Mouse (Mus musculus): ENCODE results near the gene Dlgap1. TPM values are rescaled to one million over a fixed set of nuclear protein-coding genes. Genes with fewer than 3 reads are reported as not detected.

Gene Dlgap1
- total and polyA plus RNA-seq, 3 experiments, result 0.39 to 1.6 (median 0.52) TPM

DNA sequence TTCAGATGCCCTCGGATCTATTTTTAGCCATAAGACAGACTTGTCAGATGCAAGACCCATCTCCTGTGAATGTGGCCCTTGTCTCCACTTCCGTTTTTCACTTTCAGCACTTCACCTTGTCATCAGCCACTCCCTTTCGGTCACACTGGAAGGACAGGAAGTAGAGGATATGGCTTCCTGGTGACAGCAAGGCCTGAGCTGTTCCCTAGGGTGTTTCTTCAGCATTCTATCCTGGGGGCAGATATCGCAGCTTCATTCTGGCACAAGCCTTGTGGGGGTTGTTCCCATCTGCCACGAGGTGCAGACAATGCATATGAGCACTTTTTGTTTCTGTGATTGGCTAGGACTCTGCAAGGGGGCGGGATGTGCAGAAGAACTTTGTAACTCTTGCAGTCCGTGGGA, 502.1 kb downstream of the Dlgap1 start:
- Histone ChIP-seq H3K27me3 (ENCODE audit: control insufficient read depth, insufficient read depth, low read length) (no peaks in the 10 kb centered on the region), H3K9ac (ENCODE audit: low read depth, low read length) (no peak overlapping the region), H3K27ac (no peak overlapping the region), H3K4me1 (ENCODE audit: control insufficient read depth, insufficient read depth, low read length) (no peaks in the 10 kb centered on the region), H3K79me2 (replicated peaks; ENCODE audit: control insufficient read depth, insufficient read depth, low read length) (no peaks in the 10 kb centered on the region), H3K4me3 (no peak overlapping the region), H3K36me3 (ENCODE audit: control insufficient read depth, insufficient read depth, low read length) (no peaks in the 10 kb centered on the region)
- 35% methylated on average over 7 of the region's 7 CpGs for WGBS
- TF ChIP-seq POLR2A (IDR thresholded peaks at IDR 0.05; ENCODE audit: insufficient read depth, low read depth, low read length) (no peak), CTCF (IDR thresholded peaks at IDR 0.05) (no peak), EP300 (IDR thresholded peaks at IDR 0.05; ENCODE audit: insufficient read depth, low read depth, low read length) (no peak)
- DNase-seq, result no peak
- intact Hi-C loops (cut with DNase I), result no loop called here

DNA sequence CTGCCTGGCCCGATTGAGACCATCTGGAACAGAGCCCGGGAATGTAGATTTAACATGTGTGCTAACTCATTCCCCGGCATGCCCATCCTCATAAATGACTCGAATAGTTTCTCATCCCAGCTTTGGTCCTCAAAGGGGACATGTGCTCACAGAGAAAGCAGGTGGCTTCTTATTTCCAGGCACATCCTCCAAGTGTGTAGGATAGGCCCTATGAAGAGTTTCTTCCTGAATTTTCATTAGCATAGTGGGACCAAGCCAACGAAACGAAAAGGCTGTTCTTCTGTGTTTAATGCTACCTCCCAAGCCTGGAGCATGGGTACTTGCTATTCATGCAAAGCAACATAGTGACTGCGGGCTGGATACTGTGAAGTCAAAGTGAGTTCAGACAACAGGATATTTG, 503.3 kb downstream of the Dlgap1 start:
- no peak overlapping the region for H3K27ac ChIP-seq
- intact Hi-C loops (cut with DNase I), result no loop called here

GRCm38 (mm10) chr17:70473871-70474270, 505.0 kb downstream of the Dlgap1 start:
- Histone ChIP-seq H3K36me3 (ENCODE audit: control insufficient read depth, insufficient read depth, low read length) (no peaks in the 10 kb centered on the region), H3K4me3 (no peak overlapping the region), H3K79me2 (replicated peaks; ENCODE audit: control insufficient read depth, insufficient read depth, low read length) (no peaks in the 10 kb centered on the region), H3K27me3 (ENCODE audit: control insufficient read depth, insufficient read depth, low read length) (no peaks in the 10 kb centered on the region), H3K9ac (ENCODE audit: low read depth, low read length) (no peak overlapping the region), H3K27ac (no peak overlapping the region), H3K4me1 (ENCODE audit: control insufficient read depth, insufficient read depth, low read length) (no peaks in the 10 kb centered on the region)
- intact Hi-C loops (cut with DNase I), result no loop called here
- 83% methylated on average over 4 of the region's 4 CpGs for WGBS
- DNase-seq, result no peak
- TF ChIP-seq EP300 (IDR thresholded peaks at IDR 0.05; ENCODE audit: insufficient read depth, low read depth, low read length), result no peak
- TF ChIP-seq POLR2A (IDR thresholded peaks at IDR 0.05; ENCODE audit: insufficient read depth, low read depth, low read length), result no peak
- no peak for TF ChIP-seq CTCF (IDR thresholded peaks at IDR 0.05)

More for the DNA sequence above, 503.3 kb downstream of the Dlgap1 start:
- no peak overlapping the region for H3K9ac ChIP-seq (ENCODE audit: low read depth, low read length)
- no peaks in the 10 kb centered on the region for H3K36me3 ChIP-seq (ENCODE audit: control insufficient read depth, insufficient read depth, low read length)
- no peaks in the 10 kb centered on the region for H3K27me3 ChIP-seq (ENCODE audit: control insufficient read depth, insufficient read depth, low read length)
- TF ChIP-seq EP300 (IDR thresholded peaks at IDR 0.05; ENCODE audit: insufficient read depth, low read depth, low read length), result no peak
- no peak for TF ChIP-seq POLR2A (IDR thresholded peaks at IDR 0.05; ENCODE audit: insufficient read depth, low read depth, low read length)
- TF ChIP-seq CTCF (IDR thresholded peaks at IDR 0.05), result no peak
- WGBS, result 75% methylated on average over 7 of the region's 7 CpGs
- no peaks in the 10 kb centered on the region for H3K4me1 ChIP-seq (ENCODE audit: control insufficient read depth, insufficient read depth, low read length)
- DNase-seq, result no peak
- no peak overlapping the region for H3K4me3 ChIP-seq
- H3K79me2 ChIP-seq (replicated peaks; ENCODE audit: control insufficient read depth, insufficient read depth, low read length), result no peaks in the 10 kb centered on the region

- no peaks in the 10 kb centered on the region for H3K27me3 ChIP-seq (ENCODE audit: control insufficient read depth, insufficient read depth, low read length)
- H3K4me3 ChIP-seq, result no peak overlapping the region
- WGBS, result 81% methylated on average over 4 of the region's 4 CpGs
- H3K27ac ChIP-seq, result no peak overlapping the region
- no peak overlapping the region for H3K9ac ChIP-seq (ENCODE audit: low read depth, low read length)
- TF ChIP-seq POLR2A (IDR thresholded peaks at IDR 0.05; ENCODE audit: insufficient read depth, low read depth, low read length) (no peak), EP300 (IDR thresholded peaks at IDR 0.05; ENCODE audit: insufficient read depth, low read depth, low read length) (no peak), CTCF (IDR thresholded peaks at IDR 0.05) (no peak)
- H3K79me2 ChIP-seq (replicated peaks; ENCODE audit: control insufficient read depth, insufficient read depth, low read length), result no peaks in the 10 kb centered on the region
- no peaks in the 10 kb centered on the region for H3K4me1 ChIP-seq (ENCODE audit: control insufficient read depth, insufficient read depth, low read length)
- no peak for DNase-seq
- intact Hi-C loops (cut with DNase I), result no loop called here
- no peaks in the 10 kb centered on the region for H3K36me3 ChIP-seq (ENCODE audit: control insufficient read depth, insufficient read depth, low read length)
Measured at GRCm38 (mm10) chr17:70483716-70484115, 514.8 kb downstream of the Dlgap1 start.

- Histone ChIP-seq H3K27ac (no peak overlapping the region), H3K4me3 (no peak overlapping the region), H3K27me3 (ENCODE audit: control insufficient read depth, insufficient read depth, low read length) (no peaks in the 10 kb centered on the region), H3K4me1 (ENCODE audit: control insufficient read depth, insufficient read depth, low read length) (no peaks in the 10 kb centered on the region), H3K79me2 (replicated peaks; ENCODE audit: control insufficient read depth, insufficient read depth, low read length) (no peaks in the 10 kb centered on the region), H3K9ac (ENCODE audit: low read depth, low read length) (no peak overlapping the region), H3K36me3 (ENCODE audit: control insufficient read depth, insufficient read depth, low read length) (no peaks in the 10 kb centered on the region)
- DNase-seq, result no peak
- TF ChIP-seq EP300 (IDR thresholded peaks at IDR 0.05; ENCODE audit: insufficient read depth, low read depth, low read length) (no peak), CTCF (IDR thresholded peaks at IDR 0.05) (no peak), POLR2A (IDR thresholded peaks at IDR 0.05; ENCODE audit: insufficient read depth, low read depth, low read length) (no peak)
- WGBS, result 70% methylated on average over 4 of the region's 4 CpGs
- intact Hi-C loops (cut with DNase I), result no loop called here
Measured at GRCm38 (mm10) chr17:70485668-70486067, 516.8 kb downstream of the Dlgap1 start.

DNA sequence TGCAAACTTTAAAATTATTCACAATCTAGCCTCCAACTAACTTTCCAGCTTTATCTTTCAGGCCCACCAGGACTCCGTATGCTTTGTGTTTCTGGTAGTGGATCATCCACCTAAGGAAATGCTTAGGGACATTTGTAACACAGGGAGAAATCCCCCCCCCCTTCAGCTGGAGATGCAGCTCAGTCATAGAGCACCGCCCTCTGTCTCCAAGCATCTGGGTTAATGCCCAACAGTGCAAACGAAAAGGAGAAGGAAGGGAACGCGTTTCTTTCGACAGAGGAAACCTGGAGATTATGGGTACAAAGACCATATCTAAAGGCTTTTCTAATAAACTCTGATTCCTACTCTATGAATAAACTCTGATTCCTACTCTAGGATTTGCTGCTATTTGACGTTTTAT, 517.4 kb downstream of the Dlgap1 start:
- 59% methylated on average over 7 of the region's 7 CpGs for WGBS
- no peak overlapping the region for H3K4me3 ChIP-seq
- no peaks in the 10 kb centered on the region for H3K79me2 ChIP-seq (replicated peaks; ENCODE audit: control insufficient read depth, insufficient read depth, low read length)
- H3K9ac ChIP-seq (ENCODE audit: low read depth, low read length), result no peak overlapping the region
- H3K27me3 ChIP-seq (ENCODE audit: control insufficient read depth, insufficient read depth, low read length), result no peaks in the 10 kb centered on the region
- no peak overlapping the region for H3K27ac ChIP-seq
- H3K4me1 ChIP-seq (ENCODE audit: control insufficient read depth, insufficient read depth, low read length), result no peaks in the 10 kb centered on the region
- DNase-seq, result no peak
- no peaks in the 10 kb centered on the region for H3K36me3 ChIP-seq (ENCODE audit: control insufficient read depth, insufficient read depth, low read length)
- intact Hi-C loops (cut with DNase I), result no loop called here
- no peak for TF ChIP-seq CTCF (IDR thresholded peaks at IDR 0.05)
- no peak for TF ChIP-seq POLR2A (IDR thresholded peaks at IDR 0.05; ENCODE audit: insufficient read depth, low read depth, low read length)
- TF ChIP-seq EP300 (IDR thresholded peaks at IDR 0.05; ENCODE audit: insufficient read depth, low read depth, low read length), result no peak

Data from heart, adult 2 months (tissue).